Comparison of ENCODE assay signal across 22 mouse cellular contexts in the genomic region with DNA sequence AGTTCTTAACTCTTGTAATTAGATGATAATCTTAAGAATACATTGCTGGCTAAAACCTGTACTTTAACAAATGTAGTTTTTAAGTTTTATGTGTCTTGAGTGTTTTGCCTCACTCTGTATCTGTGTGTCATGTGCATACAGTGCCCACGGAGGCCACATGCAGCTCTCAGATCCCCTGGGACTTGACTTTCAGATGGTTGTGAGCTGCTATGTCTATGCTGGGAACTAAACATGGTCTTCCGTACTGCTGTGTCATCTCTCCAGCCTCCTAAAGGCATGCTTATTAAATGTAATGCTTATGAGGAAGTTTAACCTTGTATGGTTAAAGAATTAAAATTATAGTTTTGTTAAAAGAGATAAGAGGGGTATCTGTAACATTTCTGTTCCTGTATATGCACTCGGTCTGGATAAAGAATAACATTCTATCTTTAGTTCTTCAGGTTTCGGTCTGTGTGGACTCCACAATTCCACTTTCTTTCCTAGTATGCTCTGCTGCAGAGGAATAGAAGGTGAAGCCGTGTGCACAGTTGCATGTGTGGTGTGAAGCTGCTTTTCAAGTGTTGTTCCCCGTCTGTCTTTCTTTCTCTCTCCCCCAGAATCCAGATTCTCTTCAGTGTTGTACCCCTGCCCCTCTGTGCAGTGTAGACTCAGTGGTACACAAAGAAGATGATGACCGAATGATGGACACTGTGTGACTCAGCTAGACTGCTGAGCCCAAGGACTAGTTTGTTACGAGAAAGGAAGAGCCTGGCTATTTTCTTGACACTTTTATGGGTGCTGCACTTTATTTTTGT. TPM values are rescaled to one million over a fixed set of nuclear protein-coding genes. Genes with fewer than 3 reads are reported as not detected.
DNase-seq lines count a peak whose midpoint lies in the region; ATAC-seq and TF ChIP-seq lines count a peak whose summit lies in the region.
"Had no signal": no experiment of that assay in that cellular context is flagged by ENCODE, and none has a peak within 500 bp of the region (broad histone marks: within the 10 kb centered on the region; RNA-seq: fewer than 3 reads in every experiment).

No protein-coding gene starts in this region.

- 60% methylated on average over 8 of the region's 8 CpGs for WGBS in kidney, embryonic 16.5 days
- WGBS in forebrain, postnatal 0 days: 91% methylated on average over 8 of the region's 8 CpGs

- H3K9me3 ChIP-seq in kidney, embryonic 16.5 days (ENCODE audit: low read length): no peaks in the 10 kb centered on the region
- no peaks in the 10 kb centered on the region for H3K9me3 ChIP-seq in forebrain, postnatal 0 days (ENCODE audit: low read length)
- H3K9me3 ChIP-seq: heart, embryonic 13.5 days; hindbrain, embryonic 15.5 days; midbrain, embryonic 13.5 days; neural tube, embryonic 12.5 days had no signal

- DNase-seq in heart, adult 11 months: peak; percentile 76
- no peak for DNase-seq in heart, postnatal 36 days
- no peak for DNase-seq in kidney, postnatal 14 days
- DNase-seq in splenic B cell, adult 2 months (ENCODE audit: low read depth, low spot score): peak; percentile 14
- DNase-seq in thymus, postnatal 36 days: no peak
- no peak for DNase-seq in forebrain, postnatal 0 days
- DNase-seq: adrenal gland, adult 8-10 months; cerebellum, adult 9-10 months; heart, postnatal 4 days; liver; liver, postnatal 0 days; lung, postnatal 14 days; spleen, adult 18-20 months had no signal

- H3K4me3 ChIP-seq in kidney, embryonic 16.5 days (ENCODE audit: low read length): no peak overlapping the region
- H3K4me3 ChIP-seq in forebrain, postnatal 0 days (ENCODE audit: low read depth, low read length): no peak overlapping the region
- H3K4me3 ChIP-seq: embryonic facial prominence, embryonic 13.5 days; heart, embryonic 13.5 days; hindbrain, embryonic 15.5 days; midbrain, embryonic 13.5 days; neural tube, embryonic 12.5 days had no signal

- ATAC-seq in kidney, embryonic 16.5 days (ENCODE audit: low FRiP score, low TSS enrichment): peak; percentile 61; the same call in 1 of the 2 replicates
- ATAC-seq in common myeloid progenitor, adult 5-6 weeks (replicated peaks; ENCODE audit: low read depth, poor library complexity, severe bottlenecking): 0 out of 2 replicates have a peak, but pooled peaks have one; percentile 11
- no peak for ATAC-seq in forebrain, postnatal 0 days
- ATAC-seq: forebrain, embryonic 16.5 days; intestine, embryonic 16.5 days; liver, postnatal 0 days; midbrain, embryonic 13.5 days had no signal

- no peak overlapping the region for H3K9ac ChIP-seq in kidney, embryonic 16.5 days (replicated peaks; ENCODE audit: low read length)
- no peak overlapping the region for H3K9ac ChIP-seq in forebrain, postnatal 0 days
- H3K9ac ChIP-seq: embryonic facial prominence, embryonic 13.5 days; heart, embryonic 13.5 days; hindbrain, embryonic 15.5 days; liver, postnatal 0 days; midbrain, embryonic 13.5 days; neural tube, embryonic 12.5 days had no signal

- no peak for TF ChIP-seq CTCF in forebrain, postnatal 0 days (IDR thresholded peaks at IDR 0.05; ENCODE audit: low read depth)

- no peaks in the 10 kb centered on the region for H3K27me3 ChIP-seq in kidney, embryonic 16.5 days (ENCODE audit: insufficient read depth, low read length)
- H3K27me3 ChIP-seq in splenic B cell, adult 2 months (ENCODE audit: control insufficient read depth, insufficient read depth, low read length, poor library complexity, severe bottlenecking): no peaks in the 10 kb centered on the region
- H3K27me3 ChIP-seq in forebrain, postnatal 0 days (ENCODE audit: insufficient read depth, low read length): no peaks in the 10 kb centered on the region
- H3K27me3 ChIP-seq: embryonic facial prominence, embryonic 13.5 days; heart, embryonic 13.5 days; hindbrain, embryonic 15.5 days; midbrain, embryonic 13.5 days; neural tube, embryonic 12.5 days had no signal

- 0 out of 2 replicates have a peak, but pooled peaks cover 2% of the 10 kb centered on the region for H3K4me1 ChIP-seq in kidney, embryonic 16.5 days (ENCODE audit: insufficient read depth, low read length)
- H3K4me1 ChIP-seq in forebrain, postnatal 0 days (ENCODE audit: insufficient read depth): no peaks in the 10 kb centered on the region
- H3K4me1 ChIP-seq: embryonic facial prominence, embryonic 13.5 days; hindbrain, embryonic 15.5 days; midbrain, embryonic 13.5 days; neural tube, embryonic 12.5 days had no signal

- H3K4me2 ChIP-seq in kidney, embryonic 16.5 days (replicated peaks; ENCODE audit: low read depth, low read length): no peak overlapping the region
- H3K4me2 ChIP-seq in forebrain, postnatal 0 days (ENCODE audit: low read depth): no peak overlapping the region
- H3K4me2 ChIP-seq: embryonic facial prominence, embryonic 13.5 days; heart, embryonic 13.5 days; hindbrain, embryonic 15.5 days; midbrain, embryonic 13.5 days; neural tube, embryonic 12.5 days had no signal

- H3K27ac ChIP-seq in kidney, embryonic 16.5 days (ENCODE audit: low read length): peak overlapping the region; percentile 69; the same call in 1 of the 2 replicates
- no peak overlapping the region for H3K27ac ChIP-seq in forebrain, postnatal 0 days (ENCODE audit: low read depth, low read length)
- H3K27ac ChIP-seq: embryonic facial prominence, embryonic 13.5 days; heart, embryonic 13.5 days; hindbrain, embryonic 15.5 days; midbrain, embryonic 13.5 days; neural tube, embryonic 12.5 days had no signal

- peaks cover 36% of the 10 kb centered on the region for H3K36me3 ChIP-seq in kidney, embryonic 16.5 days (ENCODE audit: insufficient read depth, low read length)
- H3K36me3 ChIP-seq in splenic B cell, adult 2 months (ENCODE audit: control insufficient read depth, insufficient read depth, low read length, poor library complexity, severe bottlenecking): peaks cover 7% of the 10 kb centered on the region; the same call in 1 of the 2 replicates
- peaks cover 59% of the 10 kb centered on the region for H3K36me3 ChIP-seq in forebrain, postnatal 0 days (ENCODE audit: insufficient read depth)

- intact Hi-C loops in heart, postnatal 36 days (cut with DNase I): no loop called here

RNA-seq across cellular contexts. Expression of a gene that starts 25.5 kb away (rescaled TPM):
- total RNA-seq in heart, postnatal 36 days (2021): 10 to 100 TPM; 63.6 to 69.9 TPM
- 35.7 and 43.6 TPM in 2 replicates for polyA plus RNA-seq in kidney, embryonic 16.5 days (2015; fragmentation: Nextera tagmentation; extraction: Ambion mirVana)
- total RNA-seq in common myeloid progenitor, adult 5-6 weeks (2017): 42.2 and 45.2 TPM in 2 replicates
- 57.8 and 78.9 TPM in 2 replicates for total RNA-seq in forebrain, postnatal 0 days (2014; rRNA removed)
- polyA plus RNA-seq in forebrain, postnatal 0 days (2015; fragmentation: Nextera tagmentation; extraction: Ambion mirVana): 23.8 and 30.7 TPM in 2 replicates

RNA-seq across cellular contexts. Expression of a gene that starts 32.2 kb away (rescaled TPM):
- 100 to 1,000 TPM in 1 of 2 experiments, 10 to 100 TPM in 1; 96.1 to 123 TPM for total RNA-seq in heart, postnatal 36 days (2021)
- 105 and 106 TPM in 2 replicates for polyA plus RNA-seq in kidney, embryonic 16.5 days (2015; fragmentation: Nextera tagmentation; extraction: Ambion mirVana)
- total RNA-seq in common myeloid progenitor, adult 5-6 weeks (2017): 45.1 and 55.2 TPM in 2 replicates
- 62.5 and 76.5 TPM in 2 replicates for total RNA-seq in forebrain, postnatal 0 days (2014; rRNA removed)
- polyA plus RNA-seq in forebrain, postnatal 0 days (2015; fragmentation: Nextera tagmentation; extraction: Ambion mirVana): 58.0 and 68.2 TPM in 2 replicates

RNA-seq across cellular contexts. Expression of a gene that starts 48.0 kb away (rescaled TPM):
- total RNA-seq in heart, postnatal 36 days (2021): 10 to 100 TPM; 22.9 to 25.9 TPM
- polyA plus RNA-seq in kidney, embryonic 16.5 days (2015; fragmentation: Nextera tagmentation; extraction: Ambion mirVana): 3.4 and 4.2 TPM in 2 replicates
- not detected in 2 replicates for total RNA-seq in common myeloid progenitor, adult 5-6 weeks (2017)
- total RNA-seq in forebrain, postnatal 0 days (2014; rRNA removed): 1.9 and 2.1 TPM in 2 replicates
- polyA plus RNA-seq in forebrain, postnatal 0 days (2015; fragmentation: Nextera tagmentation; extraction: Ambion mirVana): 4.1 and 4.7 TPM in 2 replicates

RNA-seq across cellular contexts. Expression of a gene that starts 51.9 kb away (rescaled TPM):
- total RNA-seq in heart, postnatal 36 days (2021): 1 to 10 TPM; 6.2 to 7.2 TPM
- polyA plus RNA-seq in kidney, embryonic 16.5 days (2015; fragmentation: Nextera tagmentation; extraction: Ambion mirVana): 9.8 and 10.3 TPM in 2 replicates
- total RNA-seq in common myeloid progenitor, adult 5-6 weeks (2017): 9.4 and 9.6 TPM in 2 replicates
- total RNA-seq in forebrain, postnatal 0 days (2014; rRNA removed): 17.6 and 22.6 TPM in 2 replicates
- polyA plus RNA-seq in forebrain, postnatal 0 days (2015; fragmentation: Nextera tagmentation; extraction: Ambion mirVana): 13.2 and 17.8 TPM in 2 replicates

Comparison
In these comparisons a context has a peak if more than half of its experiments do, and no peak if none do; other contexts are left out.
1. DNase-seq: peak in heart, adult 11 months (single experiment) and splenic B cell, adult 2 months (single experiment); none in heart, postnatal 36 days (0 of 2), kidney, postnatal 14 days (single experiment), thymus, postnatal 36 days (0 of 2) and forebrain, postnatal 0 days (single experiment).